In the genomic region with DNA sequence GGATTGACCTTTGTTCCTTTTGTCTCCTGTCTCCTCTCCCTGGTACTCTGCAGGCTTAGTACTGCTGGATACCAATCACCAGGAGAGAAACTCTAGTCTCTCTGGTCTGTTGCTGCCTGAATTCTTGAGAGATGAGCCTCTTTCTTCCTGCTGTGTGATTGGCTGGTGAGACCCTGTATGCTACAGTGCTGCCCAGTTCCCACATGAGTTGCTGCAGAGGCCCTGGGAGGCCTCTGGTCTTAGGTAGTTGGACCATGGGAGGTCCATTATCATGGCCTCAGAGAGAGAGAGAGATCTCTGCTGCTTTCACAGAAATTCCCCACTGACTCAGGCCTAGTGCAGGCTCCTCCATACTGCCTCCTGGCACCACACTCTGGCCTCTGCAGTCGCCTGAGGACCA, we compare ENCODE assay signal across 15 mouse cellular contexts.
"Had no signal": no experiment of that assay in that cellular context is flagged by ENCODE, and none has a peak within 500 bp of the region (broad histone marks: within the 10 kb centered on the region; RNA-seq: fewer than 3 reads in every experiment).

No protein-coding gene starts in this region.

- H3K4me1 ChIP-seq: neural tube, embryonic 15.5 days; stomach, embryonic 15.5 days had no signal

- H3K27ac ChIP-seq: neural tube, embryonic 15.5 days; stomach, embryonic 15.5 days; stomach, postnatal 0 days had no signal

- H3K4me3 ChIP-seq: neural tube, embryonic 15.5 days; stomach, embryonic 15.5 days had no signal

- DNase-seq: retina, postnatal 1 day; right cerebral cortex, adult 18-20 months; right cerebral cortex, postnatal 14 days; right cerebral cortex, postnatal 25 days; right cerebral cortex, postnatal 4 days; spleen, adult 18-20 months; thymus, adult 18-20 months; thymus, adult 2 months; thymus, postnatal 14 days; thymus, postnatal 25 days; thymus, postnatal 36 days; thymus, postnatal 4 days had no signal

- H3K27me3 ChIP-seq: neural tube, embryonic 15.5 days; stomach, embryonic 15.5 days had no signal
